Mouse (Mus musculus): ENCODE data around the gene Abcb4.
"Not testable (repeated sequence)": the region's sequence is repeated elsewhere in the genome, so short reads cannot be mapped to it uniquely, and the experiment has no call there.

Abcb4 gene

GRCm38 (mm10) chr5:9000006-9000405 is 106.5 kb downstream of the Abcb4 start:
- not testable (repeated sequence) for DNase-seq

GRCm38 (mm10) chr5:9006585-9006984 is 113.1 kb downstream of the Abcb4 start:
- not testable (repeated sequence) for DNase-seq

Measured in cerebellum, postnatal 25 days (tissue).